Mouse (Mus musculus) megakaryocyte, embryonic 14.5 days (primary cell): ENCODE results near the gene Dixdc1. TPM values are rescaled to one million over a fixed set of nuclear protein-coding genes. Genes with fewer than 3 reads are reported as not detected.
A peak's percentile ranks its signal among the peaks of the same experiment; 100 is the strongest.

Experiments
- H3K27me3 ChIP-seq: replicated peaks from 2 replicates; pipeline ENCODE3; 2012; ENCODE audit warnings: inconsistent platforms
- H3K36me3 ChIP-seq: replicated peaks from 2 replicates; pipeline ENCODE3; 2012; ENCODE audit warnings: low read length, inconsistent platforms, mixed read lengths
- H3K4me1 ChIP-seq: 2 replicates; pipeline ENCODE4 v1.6.1; 2012; ENCODE audit warnings: inconsistent platforms
- H3K4me3 ChIP-seq: replicated peaks from 2 replicates; pipeline ENCODE3; 2012; ENCODE audit warnings: moderate library complexity, mild to moderate bottlenecking, inconsistent platforms
- H3K9me3 ChIP-seq: 2 replicates; pipeline ENCODE4 v1.6.1; 2012; ENCODE audit warnings: inconsistent platforms
- FLI1 ChIP-seq: IDR thresholded peaks from 2 replicates; pipeline ENCODE4 v1.6.1; 2012; ENCODE audit warnings: low read length, inconsistent platforms, mixed read lengths
- GATA1 ChIP-seq: IDR thresholded peaks from 3 replicates; pipeline ENCODE4 v1.6.1; 2012; ENCODE audit warnings: mixed read lengths, low read length, inconsistent platforms, borderline replicate concordance
- polyA plus RNA-seq: library from polyadenylated mRNA; stranded (reverse); fragments of >175 nt; gene quantifications from 2 replicates; pipeline ENCODE4 v1.2.3, GENCODE M21; 2012; ENCODE audit warnings: low replicate concordance; ENCODE audit not compliant: insufficient read depth

Gene Dixdc1
- polyA plus RNA-seq, 1 experiment: not detected

GRCm38 (mm10) chr9:50700921-50701691, 38.2 kb downstream of the Dixdc1 start:
- H3K9me3 ChIP-seq: no peaks in the 10 kb centered on the region
- H3K4me3 ChIP-seq: no peak overlapping the region
- H3K27me3 ChIP-seq: peaks cover 70% of the 10 kb centered on the region

GRCm38 (mm10) chr9:50698418-50699409, 40.6 kb downstream of the Dixdc1 start:
- no peaks in the 10 kb centered on the region for H3K36me3 ChIP-seq
- peaks cover 37% of the 10 kb centered on the region for H3K4me1 ChIP-seq
- H3K27me3 ChIP-seq: peaks cover 79% of the 10 kb centered on the region
- TF ChIP-seq GATA1: no peak
- no peak for TF ChIP-seq FLI1
- H3K9me3 ChIP-seq: no peaks in the 10 kb centered on the region
- H3K4me3 ChIP-seq: peak overlapping the region; percentile 91

More at GRCm38 (mm10) chr9:50700921-50701691, 38.2 kb downstream of the Dixdc1 start:
- H3K36me3 ChIP-seq: no peaks in the 10 kb centered on the region
- peaks cover 33% of the 10 kb centered on the region for H3K4me1 ChIP-seq
- no peak for TF ChIP-seq FLI1
- no peak for TF ChIP-seq GATA1

GRCm38 (mm10) chr9:50697706-50698041, 41.6 kb downstream of the Dixdc1 start:
- Histone ChIP-seq H3K9me3 (no peaks in the 10 kb centered on the region), H3K4me3 (peak overlapping the region; percentile 86), H3K36me3 (no peaks in the 10 kb centered on the region), H3K27me3 (peaks cover 83% of the 10 kb centered on the region), H3K4me1 (peaks cover 39% of the 10 kb centered on the region)
- TF ChIP-seq FLI1: no peak
- no peak for TF ChIP-seq GATA1

GRCm38 (mm10) chr9:50696851-50697705, 42.2 kb downstream of the Dixdc1 start:
- peak overlapping the region; percentile 86 for H3K4me3 ChIP-seq
- TF ChIP-seq GATA1: no peak
- TF ChIP-seq FLI1: no peak

GRCm38 (mm10) chr9:50695153-50695552, 44.2 kb downstream of the Dixdc1 start:
- Histone ChIP-seq H3K36me3 (no peaks in the 10 kb centered on the region), H3K27me3 (peaks cover 63% of the 10 kb centered on the region)

More at GRCm38 (mm10) chr9:50696851-50697705, 42.2 kb downstream of the Dixdc1 start:
- H3K9me3 ChIP-seq: no peaks in the 10 kb centered on the region
- H3K27me3 ChIP-seq: peaks cover 81% of the 10 kb centered on the region
- H3K4me1 ChIP-seq: peaks cover 39% of the 10 kb centered on the region
- no peaks in the 10 kb centered on the region for H3K36me3 ChIP-seq

GRCm38 (mm10) chr9:50693631-50694030, 45.7 kb downstream of the Dixdc1 start:
- H3K36me3 ChIP-seq: no peaks in the 10 kb centered on the region
- peaks cover 57% of the 10 kb centered on the region for H3K27me3 ChIP-seq
- no peak for TF ChIP-seq FLI1
- TF ChIP-seq GATA1: no peak
- H3K9me3 ChIP-seq: no peaks in the 10 kb centered on the region
- H3K4me1 ChIP-seq: peaks cover 17% of the 10 kb centered on the region
- no peak overlapping the region for H3K4me3 ChIP-seq

More at GRCm38 (mm10) chr9:50695153-50695552, 44.2 kb downstream of the Dixdc1 start:
- no peaks in the 10 kb centered on the region for H3K9me3 ChIP-seq
- peaks cover 30% of the 10 kb centered on the region for H3K4me1 ChIP-seq
- TF ChIP-seq FLI1 (no peak), GATA1 (no peak)
- no peak overlapping the region for H3K4me3 ChIP-seq

GRCm38 (mm10) chr9:50692626-50693580, 46.4 kb downstream of the Dixdc1 start:
- TF ChIP-seq GATA1 (no peak), FLI1 (no peak)
- no peaks in the 10 kb centered on the region for H3K36me3 ChIP-seq

More at GRCm38 (mm10) chr9:50692626-50693580, 46.4 kb downstream of the Dixdc1 start:
- Histone ChIP-seq H3K27me3 (peaks cover 54% of the 10 kb centered on the region), H3K4me3 (no peak overlapping the region), H3K4me1 (peaks cover 12% of the 10 kb centered on the region), H3K9me3 (no peaks in the 10 kb centered on the region)
